Mouse (Mus musculus) neutrophil, adult 5-6 weeks (primary cell): ENCODE results near the gene Gjc1. TPM values are rescaled to one million over a fixed set of nuclear protein-coding genes. Genes with fewer than 3 reads are reported as not detected.

Source experiments
- ATAC-seq: fragments of 151-379, 151-347 bp; 2 replicates; pipeline ENCODE4 v1.8.0; 2017; ENCODE audit warnings: mild to moderate bottlenecking, moderate TSS enrichment; ENCODE audit not compliant: insufficient number of reproducible peaks, poor library complexity, low FRiP score, severe bottlenecking; ENCODE audit errors: extremely low read depth
- total RNA-seq: library from RNA; stranded (forward); fragments of 200-1000 nt; gene quantifications from 2 replicates; pipeline ENCODE4 v1.2.3, GENCODE M21; 2017

Gene Gjc1
- total RNA-seq, 1 experiment from 2014 or later, result not detected

DNA sequence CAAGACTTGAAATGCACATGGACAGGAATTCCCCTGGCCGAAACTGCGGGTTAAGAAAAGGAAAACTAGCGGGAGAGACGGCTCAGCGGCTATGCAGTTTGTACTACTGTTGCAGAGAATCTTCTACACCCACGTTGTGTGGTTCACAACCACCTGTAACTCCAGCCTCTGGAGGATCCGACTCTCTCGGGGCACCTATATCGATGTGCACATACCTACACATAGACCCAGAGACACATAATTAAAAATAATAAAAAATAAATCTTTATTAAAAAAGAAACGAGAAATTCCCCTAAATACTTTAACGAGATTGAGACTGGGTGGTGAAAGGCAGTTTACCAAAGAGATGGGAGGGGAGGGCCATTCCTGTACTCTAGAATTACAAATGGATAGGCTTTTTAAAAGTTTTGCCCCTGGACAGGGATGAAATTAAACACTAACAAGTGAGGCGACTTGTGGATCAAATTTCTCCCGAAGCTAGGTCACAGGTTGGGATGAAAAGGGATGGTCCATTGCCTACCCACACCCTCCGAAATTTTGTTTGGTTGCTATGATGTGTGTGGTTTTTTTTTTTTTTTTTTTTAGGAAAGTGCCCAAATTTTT, 384 bp upstream of the Gjc1 start:
- no peak for ATAC-seq

GRCm38 (mm10) chr11:102818121-102819020, 1.1 kb downstream of the Gjc1 start:
- no peak for ATAC-seq

- ATAC-seq, result no peak
Measured at GRCm38 (mm10) chr11:102814881-102815280, 4.6 kb downstream of the Gjc1 start.

GRCm38 (mm10) chr11:102810721-102811485, 8.6 kb downstream of the Gjc1 start:
- no peak for ATAC-seq

- no peak for ATAC-seq
Measured at GRCm38 (mm10) chr11:102808246-102808645, 11.3 kb downstream of the Gjc1 start.

GRCm38 (mm10) chr11:102803453-102803852, 16.0 kb downstream of the Gjc1 start:
- no peak for ATAC-seq

DNA sequence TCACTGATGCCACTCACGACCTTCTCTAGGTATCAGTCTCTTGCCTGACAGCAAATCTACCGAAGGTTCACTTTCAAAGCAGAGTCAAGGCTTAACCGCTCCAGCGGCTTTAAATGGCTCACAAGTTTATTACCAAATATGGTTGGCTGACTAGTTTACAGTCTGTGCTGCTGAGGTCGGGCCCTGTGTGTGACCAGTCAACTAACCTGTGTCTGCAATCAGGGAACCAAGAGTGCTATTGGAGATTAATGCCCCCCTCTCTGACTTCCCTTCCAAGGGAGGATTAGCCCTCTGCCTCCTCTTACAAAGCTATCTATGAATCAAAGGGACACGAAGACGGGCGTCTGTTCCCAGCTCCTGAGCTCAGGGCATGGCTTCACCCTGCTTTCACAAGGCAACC, 25.3 kb downstream of the Gjc1 start:
- ATAC-seq, result no peak

GRCm38 (mm10) chr11:102791682-102792445, 27.6 kb downstream of the Gjc1 start:
- no peak for ATAC-seq

- no peak for ATAC-seq
Measured at GRCm38 (mm10) chr11:102787688-102788177, 31.8 kb downstream of the Gjc1 start.

- no peak for ATAC-seq
Measured at GRCm38 (mm10) chr11:102783443-102783842, 36.1 kb downstream of the Gjc1 start.

DNA sequence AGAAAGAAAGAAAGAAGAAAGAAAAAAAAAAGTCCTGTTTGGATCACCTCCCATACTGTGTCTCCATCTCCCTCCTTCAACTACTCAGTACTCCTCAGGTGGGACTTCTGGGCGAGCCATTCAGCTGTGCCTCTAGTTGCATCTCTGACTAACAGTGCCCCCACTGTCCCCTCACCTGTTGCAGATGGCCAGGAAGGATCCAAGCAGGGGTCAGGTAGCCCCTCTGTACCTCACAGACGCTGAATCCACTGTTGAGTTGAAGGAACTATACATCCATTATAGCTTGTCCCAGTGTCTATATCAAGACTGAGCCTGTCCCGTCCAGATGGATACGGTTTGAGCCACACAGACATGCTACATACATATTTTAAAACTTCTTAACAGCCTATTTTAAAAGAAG, 38.0 kb downstream of the Gjc1 start:
- ATAC-seq, result no peak

- no peak for ATAC-seq
Measured at GRCm38 (mm10) chr11:102780986-102781351, 38.5 kb downstream of the Gjc1 start.

- no peak for ATAC-seq
Measured at GRCm38 (mm10) chr11:102780271-102780985, 39.1 kb downstream of the Gjc1 start.

DNA sequence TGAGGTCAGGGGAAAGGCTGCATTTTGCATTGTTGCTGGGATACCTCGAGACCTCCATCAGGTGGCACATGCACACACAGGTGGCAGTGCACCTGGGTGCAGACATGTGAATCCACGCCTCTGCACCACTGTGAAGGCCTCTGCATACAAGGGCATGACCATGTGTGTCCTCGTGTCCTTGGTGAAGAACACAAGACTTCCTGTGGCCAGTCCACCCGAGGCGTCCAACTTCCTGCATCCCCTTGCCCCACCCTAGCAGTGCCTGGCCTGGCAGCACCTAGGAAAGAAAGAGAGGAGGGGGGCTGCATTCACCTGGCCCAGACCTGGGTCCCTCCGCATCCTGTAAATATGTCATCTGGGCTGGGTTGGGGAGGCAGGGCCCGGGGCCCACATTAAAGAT, 39.7 kb downstream of the Gjc1 start:
- ATAC-seq, result no peak

- no peak for ATAC-seq
Measured at GRCm38 (mm10) chr11:102779081-102779638, 40.3 kb downstream of the Gjc1 start.

- no peak for ATAC-seq
Measured at GRCm38 (mm10) chr11:102778597-102778996, 40.9 kb downstream of the Gjc1 start.

DNA sequence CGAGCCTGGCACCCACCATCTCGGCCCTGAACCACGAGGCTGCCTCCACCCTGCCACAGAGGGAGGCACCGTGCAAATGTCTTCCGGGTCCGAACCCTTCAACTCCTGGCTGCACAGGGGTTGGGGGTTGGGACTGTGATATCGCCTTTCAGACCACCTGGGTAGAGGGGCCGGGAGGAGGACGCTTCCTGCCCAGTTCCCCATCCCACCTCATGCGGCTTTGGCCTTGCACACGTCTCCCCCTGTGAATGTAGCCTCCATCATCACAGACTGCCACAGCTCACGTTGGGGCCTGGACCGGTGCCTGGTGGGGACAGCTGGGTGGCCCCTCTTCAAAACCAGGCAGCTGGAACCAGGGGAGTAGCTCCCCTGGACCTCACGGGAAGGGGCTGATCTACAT, 41.3 kb downstream of the Gjc1 start:
- no peak for ATAC-seq

DNA sequence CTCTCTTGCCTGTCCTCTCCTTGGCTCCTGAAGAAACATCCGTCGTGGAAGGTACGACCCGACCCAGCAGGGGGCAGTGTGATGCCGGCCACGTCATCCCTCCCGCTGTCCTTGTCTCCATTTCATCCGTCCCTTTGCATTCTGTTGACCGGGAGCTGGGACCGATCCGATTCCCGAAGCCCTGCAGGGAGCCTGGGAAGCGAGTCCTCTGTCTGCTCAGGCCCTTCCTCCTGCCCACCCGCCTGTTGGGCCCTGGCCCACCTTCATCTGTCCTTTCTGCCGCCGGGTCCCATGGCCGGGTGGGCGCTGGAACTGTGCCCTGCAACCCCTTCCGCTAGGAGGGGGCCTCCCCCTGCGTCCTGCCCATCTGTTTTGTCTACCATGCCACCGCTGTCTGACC, 41.9 kb downstream of the Gjc1 start:
- no peak for ATAC-seq
